Mouse (Mus musculus) ES-E14 (cell line): ENCODE measurements around the gene Ak8. TPM values are rescaled to one million over a fixed set of nuclear protein-coding genes. Genes with fewer than 3 reads are reported as not detected.

Experiments used
- DNase-seq: peaks from one replicate; pipeline ENCODE4 v3.0.0-alpha.2; 2013; ENCODE audit warnings: low read depth, low spot score
- H3K27ac ChIP-seq: 2 replicates; pipeline ENCODE4 v1.5.1; 2012; ENCODE audit warnings: low read depth, mild to moderate bottlenecking, low read length, moderate library complexity, mixed read lengths; ENCODE audit not compliant: poor library complexity, insufficient read depth, severe bottlenecking
- H3K36me3 ChIP-seq: 2 replicates; pipeline ENCODE4 v1.6.1; 2012; ENCODE audit warnings: mild to moderate bottlenecking, low read length, moderate library complexity, mixed read lengths; ENCODE audit not compliant: control insufficient read depth, poor library complexity, insufficient read depth, severe bottlenecking
- H3K4me1 ChIP-seq, 2 experiments: fragments of 150-350 bp in 1 of 2; sonication (generic) in 1 of 2; 2 replicates each; pipeline ENCODE4 v1.6.1; 2012; ENCODE audit warnings: low read length in 2 of 2, mild to moderate bottlenecking in 1 of 2, mixed read lengths in 1 of 2; ENCODE audit not compliant: control insufficient read depth in 2 of 2, insufficient read depth in 2 of 2, poor library complexity in 1 of 2
- H3K4me3 ChIP-seq, 2 experiments: fragments of 150-350 bp in 1 of 2; sonication (generic) in 1 of 2; 2 replicates each; pipeline ENCODE4 v1.5.1; 2012; ENCODE audit warnings: low read length in 2 of 2, low read depth in 1 of 2, mild to moderate bottlenecking in 1 of 2, mixed read lengths in 1 of 2; ENCODE audit not compliant: insufficient read depth in 1 of 2, poor library complexity in 1 of 2, severe bottlenecking in 1 of 2
- H3K9ac ChIP-seq: 2 replicates; pipeline ENCODE4 v1.6.1; 2012; ENCODE audit warnings: low read depth, mild to moderate bottlenecking, low read length, mixed read lengths; ENCODE audit not compliant: poor library complexity, insufficient read depth, severe bottlenecking
- H3K9me3 ChIP-seq: fragments of 150-350 bp; sonication (generic); 2 replicates; pipeline ENCODE4 v1.6.1; 2012; ENCODE audit warnings: low read depth, mild to moderate bottlenecking, low read length; ENCODE audit not compliant: control insufficient read depth, insufficient read depth
- CHD2 ChIP-seq: IDR thresholded peaks from 2 replicates; pipeline ENCODE4 v1.6.1; 2014; ENCODE audit warnings: mild to moderate bottlenecking, low read depth, low read length, inconsistent platforms
- HCFC1 ChIP-seq: IDR thresholded peaks from 2 replicates; pipeline ENCODE4 v1.6.1; 2012; ENCODE audit warnings: low read length, inconsistent platforms, borderline replicate concordance; ENCODE audit not compliant: insufficient read depth
- MAFK ChIP-seq: IDR thresholded peaks from 2 replicates; pipeline ENCODE4 v1.6.1; 2014; ENCODE audit warnings: mild to moderate bottlenecking, low read depth, low read length, inconsistent platforms; ENCODE audit not compliant: insufficient read depth
- ZC3H11A ChIP-seq: IDR thresholded peaks from 2 replicates; pipeline ENCODE4 v1.6.1; 2012; ENCODE audit warnings: low read depth, mild to moderate bottlenecking, inconsistent platforms, low read length, borderline replicate concordance
- ZNF384 ChIP-seq: IDR thresholded peaks from 2 replicates; pipeline ENCODE4 v1.6.1; 2012; ENCODE audit warnings: low read depth, low read length, inconsistent platforms
- in situ Hi-C, 2 experiments: fragments of 600-800 bp; cut with MboI; formaldehyde crosslinking; loops; one replicate each; pipeline ENCODE4 v1.15.1; 2025; ENCODE audit warnings: low sequenced_read_pairs in 2 of 2, inconsistent platforms in 1 of 2; ENCODE audit not compliant: unreplicated experiment in 2 of 2
- total RNA-seq: library from RNA; depleted of rRNA; stranded (reverse); fragments of 300-350 nt; gene quantifications from 2 replicates; pipeline ENCODE4 v1.2.3, GENCODE M21; 2012; rRNA removed

Ak8 gene
- 0.26 and 0.49 TPM in 2 replicates for total RNA-seq

DNA sequence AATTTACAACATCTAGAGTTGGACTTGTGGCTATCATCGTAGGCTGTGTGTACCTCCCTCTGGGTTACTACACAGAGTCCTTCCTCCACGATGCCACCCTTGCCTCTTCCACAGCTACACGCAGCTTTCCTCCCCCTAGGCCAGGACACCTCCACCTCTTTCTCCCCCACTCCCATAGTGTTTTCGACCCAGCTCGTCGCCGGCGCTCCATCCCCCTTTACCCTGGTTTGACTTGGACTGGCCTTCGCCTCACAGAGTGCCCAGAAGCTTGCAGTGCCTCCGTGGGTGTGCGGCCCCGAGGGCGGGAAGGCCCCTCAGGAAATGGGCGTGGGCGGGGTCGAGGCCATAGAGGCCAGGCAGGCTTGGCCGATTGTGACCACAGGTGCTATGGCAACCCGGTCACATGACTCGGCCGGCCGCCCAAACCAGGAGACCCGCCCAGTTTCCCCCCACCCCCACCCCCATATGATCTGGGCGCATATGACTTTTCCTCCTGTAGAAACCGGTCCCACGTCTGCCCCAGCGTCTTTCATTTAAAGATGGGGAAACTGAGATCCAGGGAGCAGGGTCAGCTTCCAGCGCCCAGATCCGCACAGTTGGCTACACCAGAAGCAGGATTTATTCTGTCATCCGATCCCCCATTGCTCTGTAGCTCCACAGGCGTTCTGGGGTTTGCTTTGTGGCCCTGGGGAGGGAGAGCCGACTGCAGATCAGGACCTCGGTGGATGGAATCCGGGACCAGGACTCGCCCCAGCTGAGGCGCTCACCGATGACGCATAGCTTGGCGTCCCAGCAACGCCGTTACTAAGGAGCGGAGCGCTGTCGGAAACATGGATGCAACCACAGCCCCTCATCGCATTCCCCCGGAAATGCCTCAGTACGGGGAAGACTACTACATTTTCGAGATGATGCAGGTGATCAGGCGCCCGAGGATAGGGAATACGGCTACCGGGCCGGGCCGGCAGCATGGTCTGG, at the start of gene Ak8, which contains the start of gene Spaca9:
Gene Ak8, plus strand, starts transcription at position 804 of the 975 bp plus-strand sequence.
Gene Spaca9, minus strand, starts transcription at position 367 of the 975 bp plus-strand sequence.
- Histone ChIP-seq H3K9ac (peak within 1 kb of the TSS; percentile 77), H3K4me3 (peak within 1 kb of the TSS; percentile 73 to 93), H3K4me1 (peaks cover 0 to 3% of the 10 kb centered on the region in 2 experiments; a peak in 1 of 4 replicates), H3K36me3 (no peaks in the 10 kb centered on the region), H3K27ac (no peak within 1 kb of the TSS), H3K9me3 (no peaks in the 10 kb centered on the region)
- in situ Hi-C loops, result no loop called here
- DNase-seq, result peak; percentile 69
- TF ChIP-seq HCFC1, result peak; percentile 83
- no peak for TF ChIP-seq CHD2

GRCm38 (mm10) chr2:28650526-28650925, 49.4 kb upstream of the Ak8 start:
- H3K4me3 ChIP-seq, result no peak overlapping the region
- no peak overlapping the region for H3K9ac ChIP-seq
- no peak for TF ChIP-seq ZNF384
- in situ Hi-C loops, result no loop called here
- no peaks in the 10 kb centered on the region for H3K36me3 ChIP-seq
- H3K27ac ChIP-seq, result no peak overlapping the region
- H3K4me1 ChIP-seq, result no peaks in the 10 kb centered on the region
- H3K9me3 ChIP-seq, result no peaks in the 10 kb centered on the region
- DNase-seq, result no peak

- no peaks in the 10 kb centered on the region for H3K9me3 ChIP-seq
- H3K4me3 ChIP-seq, result no peak overlapping the region
- H3K4me1 ChIP-seq, result peaks cover 0 to 4% of the 10 kb centered on the region in 2 experiments; a peak in 1 of 4 replicates
- H3K9ac ChIP-seq, result no peak overlapping the region
- TF ChIP-seq HCFC1 (no peak), CHD2 (no peak), ZC3H11A (no peak), ZNF384 (no peak)
- H3K27ac ChIP-seq, result no peak overlapping the region
- peaks cover 9% of the 10 kb centered on the region; the same call in 1 of the 2 replicates for H3K36me3 ChIP-seq
- in situ Hi-C loops, result no loop called here
- DNase-seq, result no peak
These were observed 46.6 kb upstream of the Ak8 start for GRCm38 (mm10) chr2:28653351-28653750.

DNA sequence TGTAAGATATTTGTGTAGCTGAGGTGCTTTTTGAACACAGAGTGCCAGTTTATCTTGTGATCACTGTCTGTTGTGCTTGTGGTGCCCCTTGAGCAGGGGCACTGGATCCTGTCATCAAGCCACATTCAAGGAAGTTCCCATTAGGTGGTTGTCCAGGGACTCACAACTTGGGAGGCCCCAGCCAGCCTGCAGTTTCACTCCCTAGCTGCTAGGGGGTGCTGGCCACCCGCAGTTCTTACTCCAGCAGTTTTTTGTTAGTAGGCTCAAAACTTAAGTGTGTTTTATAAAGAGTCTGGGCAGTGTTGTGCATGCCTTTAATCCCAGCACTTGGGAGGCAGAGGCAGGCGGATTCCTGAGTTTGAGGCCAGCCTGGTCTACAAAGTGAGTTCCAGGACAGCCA, 45.7 kb upstream of the Ak8 start:
- Histone ChIP-seq H3K9me3 (no peaks in the 10 kb centered on the region), H3K4me3 (no peak overlapping the region), H3K27ac (no peak overlapping the region), H3K36me3 (peaks cover 12% of the 10 kb centered on the region; the same call in 1 of the 2 replicates), H3K4me1 (peaks cover 0 to 4% of the 10 kb centered on the region in 2 experiments; a peak in 1 of 4 replicates), H3K9ac (no peak overlapping the region)
- peak; percentile 34 for DNase-seq
- in situ Hi-C loops, result no loop called here
- no peak for TF ChIP-seq CHD2
- no peak for TF ChIP-seq MAFK
- no peak for TF ChIP-seq ZC3H11A
- no peak for TF ChIP-seq ZNF384
- no peak for TF ChIP-seq HCFC1

- H3K9me3 ChIP-seq, result no peaks in the 10 kb centered on the region
- peaks cover 12% of the 10 kb centered on the region; the same call in 1 of the 2 replicates for H3K36me3 ChIP-seq
- H3K27ac ChIP-seq, result no peak overlapping the region
- peak overlapping the region; percentile 57; the same call in 1 of the 2 replicates for H3K9ac ChIP-seq
- in situ Hi-C loops, result no loop called here
- DNase-seq, result no peak
- TF ChIP-seq ZNF384, result no peak
- no peak for TF ChIP-seq HCFC1
- TF ChIP-seq MAFK, result no peak
- no peak for TF ChIP-seq CHD2
- TF ChIP-seq ZC3H11A, result no peak
- H3K4me3 ChIP-seq, result no peak overlapping the region
- peaks cover 0 to 4% of the 10 kb centered on the region in 2 experiments; a peak in 1 of 4 replicates for H3K4me1 ChIP-seq
These were observed 43.7 kb upstream of the Ak8 start for GRCm38 (mm10) chr2:28656216-28656615.
